Mouse (Mus musculus) kidney, embryonic 16.5 days (tissue): ENCODE measurements around the gene Gsk3a. TPM values are rescaled to one million over a fixed set of nuclear protein-coding genes. Genes with fewer than 3 reads are reported as not detected.
A peak's percentile ranks its signal among the peaks of the same experiment; 100 is the strongest.

Experiments
- ATAC-seq: fragments of 200-750 bp; cut with Nextera tagmentation; 2 replicates; pipeline ENCODE4 v1.8.0; 2017; ENCODE audit warnings: moderate TSS enrichment; ENCODE audit not compliant: low FRiP score, low TSS enrichment
- H3K27ac ChIP-seq: fragments of 300-500 bp; sonication (generic); 2 replicates; pipeline ENCODE4 v1.5.1; 2014; ENCODE audit warnings: low read length
- H3K27me3 ChIP-seq: fragments of 300-500 bp; sonication (generic); 2 replicates; pipeline ENCODE4 v1.6.1; 2014; ENCODE audit warnings: low read length, control low read depth, mixed read lengths; ENCODE audit not compliant: insufficient read depth
- H3K36me3 ChIP-seq: fragments of 300-500 bp; sonication (generic); 2 replicates; pipeline ENCODE4 v1.6.1; 2014; ENCODE audit warnings: low read length, control low read depth, mixed read lengths; ENCODE audit not compliant: insufficient read depth
- H3K4me1 ChIP-seq: fragments of 300-500 bp; sonication (generic); 2 replicates; pipeline ENCODE4 v1.6.1; 2014; ENCODE audit warnings: low read length, control low read depth, mixed read lengths; ENCODE audit not compliant: insufficient read depth
- H3K4me2 ChIP-seq: fragments of 300-500 bp; sonication (generic); replicated peaks from 2 replicates; pipeline ENCODE4 v1.6.1; 2014; ENCODE audit warnings: low read depth, low read length
- H3K4me3 ChIP-seq: fragments of 300-500 bp; sonication (generic); 2 replicates; pipeline ENCODE4 v1.5.1; 2014; ENCODE audit warnings: mild to moderate bottlenecking, low read length
- H3K9ac ChIP-seq: fragments of 300-500 bp; sonication (generic); replicated peaks from 2 replicates; pipeline ENCODE4 v1.6.1; 2014; ENCODE audit warnings: low read length
- H3K9me3 ChIP-seq: fragments of 300-500 bp; sonication (generic); 2 replicates; pipeline ENCODE4 v1.6.1; 2016; ENCODE audit warnings: low read length, control low read depth
- WGBS: fragments of 180-500 bp; shearing (Covaris S2); extraction: QIAGEN DNeasy Blood & Tissue Kit; methylation state at CpG from one replicate; pipeline ENCODE4 v1.1.7; 2014; 5-methylcytosine and 5-hydroxymethylcytosine counted together
- polyA plus RNA-seq: library from polyadenylated mRNA; unstranded; fragments of >200 nt; fragmentation: Nextera tagmentation; extraction: Ambion mirVana; gene quantifications from 2 replicates; pipeline ENCODE4 v1.2.1, GENCODE M21; 2015

Gsk3a gene
- polyA plus RNA-seq, 1 experiment from 2014 or later: 9.0 TPM

- peak; percentile 96 for ATAC-seq
- H3K36me3 ChIP-seq: peaks cover 27% of the 10 kb centered on the region
- WGBS: under 1% methylated on average over 43 of the region's 45 CpGs
- peak within 1 kb of the TSS; percentile 86 for H3K4me2 ChIP-seq
- no peaks in the 10 kb centered on the region for H3K9me3 ChIP-seq
- H3K4me1 ChIP-seq: peaks cover 26% of the 10 kb centered on the region
- H3K27ac ChIP-seq: peak within 1 kb of the TSS; percentile 89
- no peaks in the 10 kb centered on the region for H3K27me3 ChIP-seq
- H3K9ac ChIP-seq: peak within 1 kb of the TSS; percentile 71
- peak within 1 kb of the TSS; percentile 63 for H3K4me3 ChIP-seq
Observed at GRCm38 (mm10) chr7:25221102-25221883, 16.4 kb downstream of the Gsk3a start, which contains the start of gene Zfp526. TSS of gene Zfp526 (plus strand) at chr7:25221425.

GRCm38 (mm10) chr7:25220457-25221101, 17.1 kb downstream of the Gsk3a start, which contains the start of gene Dedd2:
TSS of gene Dedd2 (minus strand) at chr7:25220615.
- H3K9me3 ChIP-seq: no peaks in the 10 kb centered on the region
- H3K9ac ChIP-seq: peak within 1 kb of the TSS; percentile 76
- H3K27ac ChIP-seq: peak within 1 kb of the TSS; percentile 89
- no peaks in the 10 kb centered on the region for H3K27me3 ChIP-seq
- H3K4me1 ChIP-seq: peaks cover 26% of the 10 kb centered on the region
- ATAC-seq: no peak
- H3K4me3 ChIP-seq: peak within 1 kb of the TSS; percentile 63
- peak within 1 kb of the TSS; percentile 86 for H3K4me2 ChIP-seq
- 5% methylated on average over 20 of the region's 20 CpGs for WGBS
- peaks cover 20% of the 10 kb centered on the region for H3K36me3 ChIP-seq

GRCm38 (mm10) chr7:25219756-25220456, 17.7 kb downstream of the Gsk3a start:
- peak; percentile 66 for ATAC-seq
- WGBS: 3% methylated on average over 31 of the region's 31 CpGs
- H3K9ac ChIP-seq: peak overlapping the region; percentile 76
- peak overlapping the region; percentile 63 for H3K4me3 ChIP-seq
- peak overlapping the region; percentile 86 for H3K4me2 ChIP-seq
- H3K27me3 ChIP-seq: no peaks in the 10 kb centered on the region
- peaks cover 13% of the 10 kb centered on the region for H3K36me3 ChIP-seq
- H3K27ac ChIP-seq: peak overlapping the region; percentile 70
- peaks cover 26% of the 10 kb centered on the region for H3K4me1 ChIP-seq
- no peaks in the 10 kb centered on the region for H3K9me3 ChIP-seq

GRCm38 (mm10) chr7:25219416-25219750, 18.3 kb downstream of the Gsk3a start:
- under 1% methylated on average over 16 of the region's 16 CpGs for whole genome bisulfite sequencing
- Histone ChIP-seq H3K9ac (peak overlapping the region; percentile 76), H3K4me3 (peak overlapping the region; percentile 63), H3K27me3 (no peaks in the 10 kb centered on the region), H3K36me3 (peaks cover 8% of the 10 kb centered on the region), H3K27ac (peak overlapping the region; percentile 70), H3K9me3 (no peaks in the 10 kb centered on the region), H3K4me1 (peaks cover 26% of the 10 kb centered on the region), H3K4me2 (peak overlapping the region; percentile 86)
- peak; percentile 13 for ATAC-seq

GRCm38 (mm10) chr7:25218705-25219415, 18.8 kb downstream of the Gsk3a start:
- ATAC-seq: peak; percentile 16; the same call in 1 of the 2 replicates
- peak overlapping the region; percentile 76 for H3K9ac ChIP-seq
- peak overlapping the region; percentile 70 for H3K27ac ChIP-seq
- peaks cover 26% of the 10 kb centered on the region for H3K4me1 ChIP-seq
- peak overlapping the region; percentile 86 for H3K4me2 ChIP-seq
- under 1% methylated on average over 53 of the region's 53 CpGs for WGBS
- no peaks in the 10 kb centered on the region for H3K9me3 ChIP-seq
- H3K27me3 ChIP-seq: no peaks in the 10 kb centered on the region
- H3K4me3 ChIP-seq: peak overlapping the region; percentile 63
- H3K36me3 ChIP-seq: 0 out of 2 replicates have a peak, but pooled peaks cover 2% of the 10 kb centered on the region

GRCm38 (mm10) chr7:25217653-25218395, 19.8 kb downstream of the Gsk3a start:
- WGBS: 67% methylated on average over 12 of the region's 12 CpGs
- Histone ChIP-seq H3K4me2 (peak overlapping the region; percentile 86; the same call in 1 of the 2 replicates), H3K9ac (no peak overlapping the region), H3K4me3 (peak overlapping the region; percentile 63; the same call in 1 of the 2 replicates), H3K36me3 (no peaks in the 10 kb centered on the region), H3K27me3 (no peaks in the 10 kb centered on the region), H3K9me3 (no peaks in the 10 kb centered on the region), H3K4me1 (peaks cover 26% of the 10 kb centered on the region), H3K27ac (no peak overlapping the region)
- no peak for ATAC-seq

GRCm38 (mm10) chr7:25214172-25214571, 23.5 kb downstream of the Gsk3a start:
- H3K27me3 ChIP-seq: no peaks in the 10 kb centered on the region
- H3K4me3 ChIP-seq: no peak overlapping the region
- no peaks in the 10 kb centered on the region for H3K9me3 ChIP-seq
- WGBS: 97% methylated on average over 2 of the region's 2 CpGs
- H3K4me1 ChIP-seq: peaks cover 7% of the 10 kb centered on the region; the same call in 1 of the 2 replicates
- no peak overlapping the region for H3K9ac ChIP-seq
- H3K4me2 ChIP-seq: no peak overlapping the region
- no peak for ATAC-seq
- H3K27ac ChIP-seq: no peak overlapping the region
- peaks cover 12% of the 10 kb centered on the region; the same call in 1 of the 2 replicates for H3K36me3 ChIP-seq

- Histone ChIP-seq H3K4me3 (no peak overlapping the region), H3K27ac (no peak overlapping the region), H3K4me2 (no peak overlapping the region), H3K9ac (no peak overlapping the region), H3K9me3 (no peaks in the 10 kb centered on the region), H3K4me1 (peaks cover under 1% of the 10 kb centered on the region; the same call in 1 of the 2 replicates), H3K36me3 (peaks cover 12% of the 10 kb centered on the region; the same call in 1 of the 2 replicates), H3K27me3 (no peaks in the 10 kb centered on the region)
- no peak for ATAC-seq
- WGBS: 53% methylated on average over 3 of the region's 3 CpGs
Observed at GRCm38 (mm10) chr7:25213099-25213498, 24.6 kb downstream of the Gsk3a start.
